Mouse (Mus musculus): ENCODE measurements around the gene Fndc7. TPM values are rescaled to one million over a fixed set of nuclear protein-coding genes. Genes with fewer than 3 reads are reported as not detected.

Gene Fndc7
- polyA plus RNA-seq (2015; fragmentation: Nextera tagmentation; extraction: Ambion mirVana): 0.06 TPM in 1 of 2 replicates, not detected in the other

DNA sequence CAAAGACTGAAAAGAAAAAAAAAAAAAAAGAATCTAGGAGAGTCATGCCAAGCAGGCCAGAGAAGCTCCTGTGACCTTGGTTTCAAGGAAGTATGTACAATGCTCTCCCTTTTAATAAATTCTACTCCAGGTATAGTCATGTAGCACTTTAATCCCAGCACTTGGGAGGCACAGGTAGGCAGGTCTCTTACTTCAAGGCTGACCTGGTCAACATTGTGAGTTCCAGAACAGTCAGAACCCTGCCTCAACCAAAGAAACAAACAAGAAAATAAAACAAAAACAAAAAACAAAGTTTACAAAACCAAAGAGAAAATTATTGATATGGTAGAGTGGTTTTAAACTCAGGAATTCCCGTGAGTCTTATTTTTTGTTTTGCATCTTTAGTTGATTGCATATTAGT is at the start of gene Fndc7:
Fndc7 (minus strand) TSS at position 101 of the 400 bp plus-strand sequence.
- 93% methylated on average over 1 of the region's 1 CpGs for WGBS
- ATAC-seq (ENCODE audit: low FRiP score, low TSS enrichment): no peak
- H3K4me3 ChIP-seq (ENCODE audit: low read length): no peak within 1 kb of the TSS
- H3K9ac ChIP-seq (replicated peaks; ENCODE audit: low read length): no peak within 1 kb of the TSS
- H3K4me1 ChIP-seq (ENCODE audit: insufficient read depth, low read length): no peaks in the 10 kb centered on the region
- no peak within 1 kb of the TSS for H3K4me2 ChIP-seq (replicated peaks; ENCODE audit: low read depth, low read length)
- no peak within 1 kb of the TSS for H3K27ac ChIP-seq (ENCODE audit: low read length)
- no peaks in the 10 kb centered on the region for H3K36me3 ChIP-seq (ENCODE audit: insufficient read depth, low read length)
- no peaks in the 10 kb centered on the region for H3K9me3 ChIP-seq (ENCODE audit: low read length)
- no peaks in the 10 kb centered on the region for H3K27me3 ChIP-seq (ENCODE audit: insufficient read depth, low read length)

- Histone ChIP-seq H3K4me1 (ENCODE audit: insufficient read depth, low read length) (no peaks in the 10 kb centered on the region), H3K27me3 (ENCODE audit: insufficient read depth, low read length) (no peaks in the 10 kb centered on the region), H3K4me2 (replicated peaks; ENCODE audit: low read depth, low read length) (peak within 1 kb of the TSS; percentile 53), H3K9me3 (ENCODE audit: low read length) (peaks cover 12% of the 10 kb centered on the region), H3K36me3 (ENCODE audit: insufficient read depth, low read length) (no peaks in the 10 kb centered on the region), H3K4me3 (ENCODE audit: low read length) (peak within 1 kb of the TSS; percentile 36), H3K27ac (ENCODE audit: low read length) (no peak within 1 kb of the TSS), H3K9ac (replicated peaks; ENCODE audit: low read length) (peak within 1 kb of the TSS; percentile 46; the same call in 1 of the 2 replicates)
- WGBS: 73% methylated on average over 5 of the region's 5 CpGs
- ATAC-seq (ENCODE audit: low FRiP score, low TSS enrichment): no peak
Observed at GRCm38 (mm10) chr3:108939573-108939972, 49.8 kb upstream of the Fndc7 start, which contains the start of gene Henmt1. Gene Henmt1 (plus strand): TSS chr3:108939873.

DNA sequence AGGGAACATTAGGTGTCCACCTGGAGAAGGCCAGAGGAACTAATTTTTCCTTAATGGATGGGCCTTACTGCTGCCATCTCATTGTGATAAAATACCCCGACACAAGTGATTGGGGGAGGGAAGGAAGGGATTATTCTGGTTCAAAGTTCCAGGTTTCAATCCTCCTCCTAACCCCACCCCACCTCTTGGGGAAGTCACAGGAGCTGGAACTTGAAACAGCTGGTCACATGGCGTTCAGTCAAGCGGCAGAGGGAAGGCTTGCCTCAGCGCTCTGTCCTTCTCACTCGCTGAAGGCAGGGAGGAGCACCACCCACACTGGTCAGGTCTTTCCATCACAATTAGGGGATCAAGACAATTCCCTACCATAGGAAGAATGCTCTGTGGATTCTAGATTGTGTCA is 48.9 kb upstream of the Fndc7 start:
- no peak overlapping the region for H3K9ac ChIP-seq (replicated peaks; ENCODE audit: low read length)
- 87% methylated on average over 5 of the region's 5 CpGs for WGBS
- ATAC-seq (ENCODE audit: low FRiP score, low TSS enrichment): no peak
- H3K9me3 ChIP-seq (ENCODE audit: low read length): peaks cover 12% of the 10 kb centered on the region
- H3K4me2 ChIP-seq (replicated peaks; ENCODE audit: low read depth, low read length): no peak overlapping the region
- H3K27me3 ChIP-seq (ENCODE audit: insufficient read depth, low read length): no peaks in the 10 kb centered on the region
- no peaks in the 10 kb centered on the region for H3K36me3 ChIP-seq (ENCODE audit: insufficient read depth, low read length)
- H3K27ac ChIP-seq (ENCODE audit: low read length): no peak overlapping the region
- H3K4me3 ChIP-seq (ENCODE audit: low read length): no peak overlapping the region
- no peaks in the 10 kb centered on the region for H3K4me1 ChIP-seq (ENCODE audit: insufficient read depth, low read length)

- H3K27ac ChIP-seq (ENCODE audit: low read length): no peak overlapping the region
- H3K4me2 ChIP-seq (replicated peaks; ENCODE audit: low read depth, low read length): no peak overlapping the region
- no peaks in the 10 kb centered on the region for H3K36me3 ChIP-seq (ENCODE audit: insufficient read depth, low read length)
- no peak overlapping the region for H3K9ac ChIP-seq (replicated peaks; ENCODE audit: low read length)
- ATAC-seq (ENCODE audit: low FRiP score, low TSS enrichment): no peak
- H3K9me3 ChIP-seq (ENCODE audit: low read length): peaks cover 9% of the 10 kb centered on the region
- H3K4me1 ChIP-seq (ENCODE audit: insufficient read depth, low read length): no peaks in the 10 kb centered on the region
- no peak overlapping the region for H3K4me3 ChIP-seq (ENCODE audit: low read length)
- H3K27me3 ChIP-seq (ENCODE audit: insufficient read depth, low read length): no peaks in the 10 kb centered on the region
- 91% methylated on average over 6 of the region's 6 CpGs for WGBS
Observed at GRCm38 (mm10) chr3:108933557-108933956, 43.7 kb upstream of the Fndc7 start.

- no peak overlapping the region for H3K4me3 ChIP-seq (ENCODE audit: low read length)
- no peaks in the 10 kb centered on the region for H3K36me3 ChIP-seq (ENCODE audit: insufficient read depth, low read length)
- no peak for ATAC-seq (ENCODE audit: low FRiP score, low TSS enrichment)
- H3K4me2 ChIP-seq (replicated peaks; ENCODE audit: low read depth, low read length): no peak overlapping the region
- H3K9ac ChIP-seq (replicated peaks; ENCODE audit: low read length): no peak overlapping the region
- 84% methylated on average over 1 of the region's 1 CpGs for WGBS
- H3K4me1 ChIP-seq (ENCODE audit: insufficient read depth, low read length): no peaks in the 10 kb centered on the region
- no peak overlapping the region for H3K27ac ChIP-seq (ENCODE audit: low read length)
- H3K27me3 ChIP-seq (ENCODE audit: insufficient read depth, low read length): no peaks in the 10 kb centered on the region
- peaks cover 6% of the 10 kb centered on the region; the same call in 1 of the 2 replicates for H3K9me3 ChIP-seq (ENCODE audit: low read length)
Observed at GRCm38 (mm10) chr3:108926308-108926707, 36.5 kb upstream of the Fndc7 start.

DNA sequence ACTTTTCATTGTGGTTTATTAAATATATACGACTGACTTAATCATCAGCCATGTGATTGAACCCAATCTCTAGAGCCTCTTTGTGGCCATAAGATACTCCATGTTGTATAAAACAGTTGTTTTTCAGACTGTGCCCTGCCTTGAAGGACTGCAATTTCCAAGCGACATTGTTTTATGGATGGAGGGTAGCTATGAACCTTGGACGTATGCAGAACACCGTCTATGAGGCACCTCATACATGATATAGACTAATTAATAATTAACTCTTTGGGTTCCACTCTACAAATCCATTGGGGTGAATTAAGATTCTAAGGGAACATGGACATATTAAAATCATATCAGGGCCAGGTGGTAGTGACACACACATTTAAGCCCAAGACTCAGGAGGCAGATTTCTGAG is 35.9 kb upstream of the Fndc7 start:
- Histone ChIP-seq H3K27me3 (ENCODE audit: insufficient read depth, low read length) (no peaks in the 10 kb centered on the region), H3K9me3 (ENCODE audit: low read length) (peaks cover 6% of the 10 kb centered on the region; the same call in 1 of the 2 replicates), H3K9ac (replicated peaks; ENCODE audit: low read length) (no peak overlapping the region), H3K4me2 (replicated peaks; ENCODE audit: low read depth, low read length) (no peak overlapping the region), H3K36me3 (ENCODE audit: insufficient read depth, low read length) (no peaks in the 10 kb centered on the region), H3K4me1 (ENCODE audit: insufficient read depth, low read length) (no peaks in the 10 kb centered on the region), H3K4me3 (ENCODE audit: low read length) (no peak overlapping the region), H3K27ac (ENCODE audit: low read length) (no peak overlapping the region)
- ATAC-seq (ENCODE audit: low FRiP score, low TSS enrichment): no peak
- 91% methylated on average over 4 of the region's 4 CpGs for WGBS

DNA sequence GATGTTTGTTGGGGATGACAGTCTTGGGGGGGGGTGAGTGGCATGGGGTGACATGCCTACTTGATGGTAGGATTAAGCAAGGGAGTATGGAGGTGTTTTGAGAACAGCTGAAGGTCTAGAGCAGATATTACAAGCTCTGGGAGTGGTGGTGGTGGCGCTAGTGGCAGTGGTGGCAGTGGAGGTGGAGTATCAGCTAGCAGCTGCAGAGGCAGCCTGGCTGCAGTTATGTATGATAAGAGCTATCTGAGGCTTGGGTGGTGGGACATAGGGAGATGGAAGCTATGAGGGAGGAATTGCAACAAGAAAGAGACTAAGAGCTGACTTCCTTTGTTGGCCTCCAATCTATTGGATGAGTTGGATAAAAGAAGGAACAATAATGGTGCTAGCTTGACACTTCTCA is 32.0 kb upstream of the Fndc7 start:
- WGBS: 91% methylated on average over 1 of the region's 1 CpGs
- Histone ChIP-seq H3K27ac (ENCODE audit: low read length) (no peak overlapping the region), H3K4me3 (ENCODE audit: low read length) (no peak overlapping the region), H3K36me3 (ENCODE audit: insufficient read depth, low read length) (no peaks in the 10 kb centered on the region), H3K27me3 (ENCODE audit: insufficient read depth, low read length) (no peaks in the 10 kb centered on the region), H3K4me1 (ENCODE audit: insufficient read depth, low read length) (no peaks in the 10 kb centered on the region), H3K9me3 (ENCODE audit: low read length) (no peaks in the 10 kb centered on the region), H3K9ac (replicated peaks; ENCODE audit: low read length) (no peak overlapping the region), H3K4me2 (replicated peaks; ENCODE audit: low read depth, low read length) (no peak overlapping the region)
- ATAC-seq (ENCODE audit: low FRiP score, low TSS enrichment): no peak

DNA sequence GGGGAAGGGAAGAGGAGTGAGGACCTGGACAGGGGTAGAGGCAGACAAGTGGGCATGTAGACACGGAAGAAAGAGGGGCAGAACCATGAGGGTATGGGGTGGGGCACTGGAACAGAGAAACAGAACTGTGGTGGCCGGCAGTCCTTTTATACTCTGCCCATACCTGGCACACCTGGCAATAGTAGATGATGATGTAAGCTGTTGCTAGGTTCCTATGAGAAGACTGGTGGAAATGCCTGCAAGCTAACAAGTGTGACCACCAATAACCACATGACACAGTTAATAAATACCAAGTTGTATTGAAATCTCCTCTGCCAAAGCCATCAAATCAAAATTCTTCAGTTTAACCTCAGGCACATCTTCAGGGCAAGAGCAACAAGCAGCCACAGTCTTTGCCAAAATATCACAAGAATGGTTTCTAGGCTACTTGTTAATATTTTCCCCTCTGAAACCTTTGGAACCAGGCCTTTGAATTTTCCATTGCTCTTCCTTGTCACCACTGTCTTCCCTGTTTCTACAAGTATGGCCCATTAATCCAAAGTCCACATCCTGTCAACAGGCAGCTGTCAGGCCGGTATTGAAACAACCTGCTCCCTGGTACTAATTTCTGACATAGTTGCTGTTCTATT is 30.7 kb upstream of the Fndc7 start:
- ATAC-seq (ENCODE audit: low FRiP score, low TSS enrichment): no peak
- WGBS: 87% methylated on average over 3 of the region's 3 CpGs
- Histone ChIP-seq H3K27me3 (ENCODE audit: insufficient read depth, low read length) (no peaks in the 10 kb centered on the region), H3K4me1 (ENCODE audit: insufficient read depth, low read length) (no peaks in the 10 kb centered on the region), H3K27ac (ENCODE audit: low read length) (no peak overlapping the region), H3K4me3 (ENCODE audit: low read length) (no peak overlapping the region), H3K9ac (replicated peaks; ENCODE audit: low read length) (no peak overlapping the region), H3K9me3 (ENCODE audit: low read length) (no peaks in the 10 kb centered on the region), H3K4me2 (replicated peaks; ENCODE audit: low read depth, low read length) (no peak overlapping the region), H3K36me3 (ENCODE audit: insufficient read depth, low read length) (no peaks in the 10 kb centered on the region)

- Histone ChIP-seq H3K9ac (replicated peaks; ENCODE audit: low read length) (no peak overlapping the region), H3K4me3 (ENCODE audit: low read length) (no peak overlapping the region), H3K27me3 (ENCODE audit: insufficient read depth, low read length) (no peaks in the 10 kb centered on the region), H3K4me2 (replicated peaks; ENCODE audit: low read depth, low read length) (no peak overlapping the region), H3K4me1 (ENCODE audit: insufficient read depth, low read length) (no peaks in the 10 kb centered on the region), H3K9me3 (ENCODE audit: low read length) (no peaks in the 10 kb centered on the region), H3K36me3 (ENCODE audit: insufficient read depth, low read length) (no peaks in the 10 kb centered on the region), H3K27ac (ENCODE audit: low read length) (no peak overlapping the region)
- no peak for ATAC-seq (ENCODE audit: low FRiP score, low TSS enrichment)
- WGBS: 95% methylated on average over 1 of the region's 1 CpGs
Observed at GRCm38 (mm10) chr3:108918852-108919251, 29.0 kb upstream of the Fndc7 start.

DNA sequence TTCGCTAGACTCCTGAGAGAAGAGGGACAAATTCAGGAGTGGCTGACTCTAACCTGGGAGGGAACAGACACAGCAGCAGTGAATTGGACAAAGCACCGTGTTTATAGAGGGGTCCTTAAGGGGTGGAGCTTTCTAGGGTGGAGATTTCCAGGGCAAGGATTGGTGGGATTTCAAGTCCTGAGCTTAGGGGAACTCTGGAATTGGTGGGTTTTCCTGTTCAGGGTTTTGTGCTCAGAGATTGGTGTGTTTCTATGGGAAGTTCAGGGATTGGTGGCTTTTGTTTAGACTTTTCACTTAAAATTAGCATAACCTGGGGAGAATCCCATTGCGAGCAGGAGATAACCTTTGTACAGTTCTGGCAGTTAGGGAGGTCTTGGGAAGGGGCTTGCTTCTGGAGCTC is 28.2 kb upstream of the Fndc7 start:
- Histone ChIP-seq H3K4me3 (ENCODE audit: low read length) (no peak overlapping the region), H3K27me3 (ENCODE audit: insufficient read depth, low read length) (no peaks in the 10 kb centered on the region), H3K4me2 (replicated peaks; ENCODE audit: low read depth, low read length) (no peak overlapping the region), H3K9ac (replicated peaks; ENCODE audit: low read length) (no peak overlapping the region), H3K27ac (ENCODE audit: low read length) (no peak overlapping the region), H3K36me3 (ENCODE audit: insufficient read depth, low read length) (no peaks in the 10 kb centered on the region), H3K9me3 (ENCODE audit: low read length) (no peaks in the 10 kb centered on the region), H3K4me1 (ENCODE audit: insufficient read depth, low read length) (no peaks in the 10 kb centered on the region)
- ATAC-seq (ENCODE audit: low FRiP score, low TSS enrichment): no peak
- 55% methylated on average over 3 of the region's 3 CpGs for WGBS
